Mouse (Mus musculus): ENCODE data around the gene Tmem255a. TPM values are rescaled to one million over a fixed set of nuclear protein-coding genes. Genes with fewer than 3 reads are reported as not detected.
"Not testable (repeated sequence)": the region's sequence is repeated elsewhere in the genome, so short reads cannot be mapped to it uniquely, and the experiment has no call there.

Tmem255a gene
- polyA plus RNA-seq, 1 experiment: 10.1 TPM

DNA sequence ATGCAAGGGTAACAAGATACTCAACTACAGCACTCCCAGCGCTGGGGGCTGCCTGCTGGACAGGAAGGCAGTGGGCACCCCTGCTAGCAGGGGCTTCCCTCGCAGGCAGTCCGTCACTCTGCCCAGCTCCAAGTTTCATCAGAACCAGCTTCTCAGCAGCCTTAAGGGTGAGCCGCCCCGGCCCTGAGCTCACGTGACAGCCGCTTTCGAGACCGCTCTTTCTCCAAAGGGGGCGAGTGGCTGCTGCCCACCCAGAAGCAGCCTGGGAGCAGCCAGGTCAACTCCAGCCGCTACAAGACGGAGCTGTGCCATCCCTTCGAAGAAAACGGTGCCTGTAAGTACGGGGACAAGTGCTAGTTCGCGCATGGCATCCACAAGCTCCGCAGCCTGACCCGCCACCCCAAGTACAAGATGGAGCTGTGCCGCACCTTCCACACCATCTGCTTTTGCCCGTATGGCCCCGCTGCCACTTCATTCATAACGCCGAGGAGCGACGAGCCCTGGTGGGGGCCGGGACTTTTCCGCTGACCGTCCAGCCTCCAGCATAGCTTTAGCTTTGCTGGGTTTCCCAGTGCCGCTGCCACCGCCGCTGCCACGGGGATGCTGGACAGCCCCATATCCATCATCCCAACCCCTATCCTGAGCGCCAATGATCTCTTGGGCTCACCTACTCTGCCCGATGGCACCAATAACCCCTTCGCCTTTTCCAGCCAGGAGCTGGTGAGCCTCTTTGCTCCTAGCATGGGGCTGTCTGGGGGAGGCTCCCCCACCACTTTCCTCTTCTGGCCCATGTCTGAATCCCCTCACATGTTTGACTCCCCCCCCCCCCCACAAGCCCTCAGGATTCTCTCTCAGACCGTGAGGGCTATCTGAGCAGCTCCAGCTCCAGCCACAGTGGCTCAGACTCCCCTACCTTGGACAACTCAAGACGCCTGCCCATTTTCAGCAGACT lies 71.3 kb downstream of the Tmem255a start:
- peak overlapping the region; percentile 37 for H3K4me3 ChIP-seq (ENCODE audit: insufficient read depth, low read length)
- TF ChIP-seq POLR2A (IDR thresholded peaks at IDR 0.05; ENCODE audit: extremely low read depth, insufficient read depth, low read length) (no peak), CTCF (IDR thresholded peaks at IDR 0.05; ENCODE audit: extremely low read depth, insufficient read depth, low read length) (no peak)
- no peaks in the 10 kb centered on the region for H3K4me1 ChIP-seq (ENCODE audit: control insufficient read depth, insufficient read depth, low read length)
- H3K27ac ChIP-seq (ENCODE audit: insufficient read depth, low read length): no peak overlapping the region

DNA sequence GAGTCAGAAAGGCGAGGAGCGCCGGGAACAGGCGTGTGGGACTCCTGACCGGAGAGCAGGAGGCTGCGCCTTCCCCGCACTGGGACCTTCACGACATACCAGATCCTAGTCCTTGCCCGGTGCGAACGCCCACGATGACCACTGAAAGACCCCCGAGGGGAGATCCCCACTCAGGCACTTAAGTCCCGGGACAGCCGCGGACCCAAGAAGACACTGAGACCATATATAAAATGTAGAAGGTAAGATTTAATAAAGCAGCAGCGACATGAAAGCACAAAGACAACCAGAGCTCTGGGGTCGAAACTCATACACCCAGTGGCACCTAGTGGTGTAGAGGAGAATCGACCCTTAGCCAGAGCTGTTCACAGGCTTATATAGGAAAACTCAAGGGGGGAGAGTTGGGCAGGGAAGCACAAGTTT lies 72.3 kb downstream of the Tmem255a start:
- not testable (repeated sequence) for H3K27ac ChIP-seq (ENCODE audit: insufficient read depth, low read length); H3K4me3 ChIP-seq (ENCODE audit: insufficient read depth, low read length); H3K4me1 ChIP-seq (ENCODE audit: control insufficient read depth, insufficient read depth, low read length)
- TF ChIP-seq CTCF (IDR thresholded peaks at IDR 0.05; ENCODE audit: extremely low read depth, insufficient read depth, low read length): peak; percentile 25; the same call in 1 of the 2 replicates

DNA sequence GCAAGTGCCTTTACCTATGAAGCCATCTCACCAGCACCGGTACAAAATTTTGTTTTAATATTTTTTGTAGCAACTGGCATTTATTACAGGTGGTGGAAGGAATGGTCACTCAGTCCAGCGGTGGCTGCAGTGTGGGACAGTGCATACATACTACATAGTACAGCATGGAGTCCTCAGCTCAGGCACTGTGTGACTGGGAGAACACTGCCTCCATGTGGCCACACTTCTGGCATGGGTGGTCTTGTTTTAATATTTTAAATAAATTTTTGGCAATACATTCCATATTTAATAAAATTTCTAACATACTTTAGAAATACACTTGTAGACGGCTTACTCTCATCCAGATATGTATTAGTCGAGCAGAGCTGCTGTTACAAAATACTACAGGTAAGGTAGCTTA lies 85.6 kb downstream of the Tmem255a start:
- Histone ChIP-seq H3K4me1 (ENCODE audit: control insufficient read depth, insufficient read depth, low read length) (no peaks in the 10 kb centered on the region), H3K4me3 (ENCODE audit: insufficient read depth, low read length) (no peak overlapping the region), H3K27ac (ENCODE audit: insufficient read depth, low read length) (no peak overlapping the region)
- TF ChIP-seq CTCF (IDR thresholded peaks at IDR 0.05; ENCODE audit: extremely low read depth, insufficient read depth, low read length): no peak
- TF ChIP-seq POLR2A (IDR thresholded peaks at IDR 0.05; ENCODE audit: extremely low read depth, insufficient read depth, low read length): no peak

DNA sequence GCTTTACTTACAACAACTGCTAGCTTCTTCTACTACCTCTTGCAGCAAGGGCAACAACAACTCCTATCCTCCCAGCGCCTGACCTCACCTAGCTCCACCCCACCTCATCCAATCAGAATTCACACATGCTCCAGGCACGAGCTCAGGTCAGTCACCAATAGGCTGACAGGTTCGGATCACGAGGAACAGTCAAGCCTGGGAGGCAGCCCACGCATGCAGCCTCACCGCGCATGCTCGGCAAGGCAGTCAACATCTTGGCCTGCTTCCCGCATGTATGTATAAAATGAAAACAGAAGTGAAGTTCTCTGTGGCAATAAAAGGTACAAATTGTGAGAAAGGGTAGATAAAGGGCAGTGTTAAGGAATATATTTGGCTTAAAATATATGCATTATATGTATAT lies 86.2 kb downstream of the Tmem255a start:
- H3K4me1 ChIP-seq (ENCODE audit: control insufficient read depth, insufficient read depth, low read length): no peaks in the 10 kb centered on the region
- no peak overlapping the region for H3K27ac ChIP-seq (ENCODE audit: insufficient read depth, low read length)
- TF ChIP-seq CTCF (IDR thresholded peaks at IDR 0.05; ENCODE audit: extremely low read depth, insufficient read depth, low read length): no peak
- TF ChIP-seq POLR2A (IDR thresholded peaks at IDR 0.05; ENCODE audit: extremely low read depth, insufficient read depth, low read length): no peak
- no peak overlapping the region for H3K4me3 ChIP-seq (ENCODE audit: insufficient read depth, low read length)

DNA sequence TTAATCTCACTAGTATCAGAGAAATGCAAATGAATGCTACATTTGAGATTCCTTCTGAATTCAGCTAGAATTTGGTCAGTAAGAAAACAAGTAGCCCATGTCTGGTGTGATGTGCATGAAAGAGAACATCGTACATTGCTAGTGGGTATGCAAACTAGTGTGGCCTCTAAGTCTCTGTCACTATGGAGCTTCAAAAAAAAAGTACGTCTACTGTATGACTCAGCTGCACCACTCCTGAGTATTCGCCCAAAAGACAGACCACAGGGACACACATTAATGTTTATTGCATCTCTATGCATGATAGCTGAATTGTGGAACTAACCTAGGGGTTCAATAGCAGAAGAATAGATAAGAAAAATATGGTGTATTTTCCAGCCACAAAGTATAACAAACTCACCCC lies 86.9 kb downstream of the Tmem255a start:
- TF ChIP-seq POLR2A (IDR thresholded peaks at IDR 0.05; ENCODE audit: extremely low read depth, insufficient read depth, low read length): no peak
- TF ChIP-seq CTCF (IDR thresholded peaks at IDR 0.05; ENCODE audit: extremely low read depth, insufficient read depth, low read length): no peak
- Histone ChIP-seq H3K27ac (ENCODE audit: insufficient read depth, low read length) (no peak overlapping the region), H3K4me1 (ENCODE audit: control insufficient read depth, insufficient read depth, low read length) (no peaks in the 10 kb centered on the region), H3K4me3 (ENCODE audit: insufficient read depth, low read length) (no peak overlapping the region)

DNA sequence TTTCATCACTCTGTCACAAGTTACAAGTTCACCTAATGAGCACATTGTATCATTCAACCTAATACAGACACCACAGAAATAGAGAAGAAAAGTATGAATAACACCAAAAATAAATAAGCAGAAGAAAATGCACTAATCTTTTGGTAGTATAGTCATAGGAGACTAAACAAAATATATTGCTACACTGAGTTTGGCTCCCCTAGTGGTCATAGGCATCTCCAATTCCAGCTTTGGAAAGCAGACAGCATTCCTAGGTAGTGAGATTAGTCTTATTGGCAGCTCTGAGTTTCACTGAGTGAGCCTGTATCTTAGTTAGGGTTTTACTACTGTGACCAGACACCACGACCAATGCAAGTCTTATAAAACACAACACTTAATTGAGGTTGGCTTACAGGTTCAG lies 93.1 kb downstream of the Tmem255a start:
- Histone ChIP-seq H3K4me1 (ENCODE audit: control insufficient read depth, insufficient read depth, low read length) (no peaks in the 10 kb centered on the region), H3K27ac (ENCODE audit: insufficient read depth, low read length) (no peak overlapping the region), H3K4me3 (ENCODE audit: insufficient read depth, low read length) (no peak overlapping the region)
- TF ChIP-seq CTCF (IDR thresholded peaks at IDR 0.05; ENCODE audit: extremely low read depth, insufficient read depth, low read length) (no peak), POLR2A (IDR thresholded peaks at IDR 0.05; ENCODE audit: extremely low read depth, insufficient read depth, low read length) (no peak)

Other genes starting within 250 kb of the Tmem255a start
- not detected in 2 replicates for gene Btg1-ps1, start 233.6 kb downstream of the Tmem255a start, polyA plus RNA-seq (2012; rRNA removed)
- gene Btg1-ps2, start 209.3 kb downstream of the Tmem255a start, polyA plus RNA-seq (2012; rRNA removed): not detected in 2 replicates
- gene Rhox10, start 186.0 kb downstream of the Tmem255a start, polyA plus RNA-seq (2012; rRNA removed): not detected in 2 replicates
- gene Rhox11, start 167.3 kb downstream of the Tmem255a start, polyA plus RNA-seq (2012; rRNA removed): not detected in 2 replicates
- gene Rhox12, start 141.5 kb downstream of the Tmem255a start, polyA plus RNA-seq (2012; rRNA removed): not detected in 2 replicates
- gene Rhox13, start 131.2 kb downstream of the Tmem255a start, polyA plus RNA-seq (2012; rRNA removed): not detected in 2 replicates
- 9.7 and 10.0 TPM in 2 replicates for gene Zbtb33, start 62.6 kb downstream of the Tmem255a start, polyA plus RNA-seq (2012; rRNA removed)
- not detected in 2 replicates for gene Atp1b4, start 63.7 kb upstream of the Tmem255a start, polyA plus RNA-seq (2012; rRNA removed)
- gene Lamp2, start 204.0 kb upstream of the Tmem255a start, polyA plus RNA-seq (2012; rRNA removed): 58.5 and 65.8 TPM in 2 replicates

Measured in cortical plate, adult 2 months (tissue).